Mouse (Mus musculus) c-Kit-positive CD71-positive TER-119-positive erythroid progenitor cells, embryonic 14.5 days (primary cell): ENCODE data around the gene Nt5c3.
A peak's percentile ranks its signal among the peaks of the same experiment; 100 is the strongest.
"Not testable (repeated sequence)": the region's sequence is repeated elsewhere in the genome, so short reads cannot be mapped to it uniquely, and the experiment has no call there.

ENCODE experiments used
- DNase-seq: peaks from one replicate; pipeline ENCODE4 v3.0.0-alpha.2; 2013; ENCODE audit warnings: low spot score

Gene Nt5c3

GRCm38 (mm10) chr6:56904330-56904729 lies 19.4 kb downstream of the Nt5c3 start:
- DNase-seq = no peak

- no peak for DNase-seq
Observed at GRCm38 (mm10) chr6:56903831-56904230, 19.9 kb downstream of the Nt5c3 start.

GRCm38 (mm10) chr6:56902606-56903520 lies 20.9 kb downstream of the Nt5c3 start:
- DNase-seq = peak; percentile 85

- DNase-seq = peak; percentile 71
Observed at GRCm38 (mm10) chr6:56901824-56902386, 21.8 kb downstream of the Nt5c3 start.

GRCm38 (mm10) chr6:56901336-56901735 lies 22.4 kb downstream of the Nt5c3 start:
- DNase-seq = no peak

GRCm38 (mm10) chr6:56899601-56900000 lies 24.1 kb downstream of the Nt5c3 start:
- DNase-seq = no peak

GRCm38 (mm10) chr6:56890762-56891161 lies 33.0 kb downstream of the Nt5c3 start:
- no peak for DNase-seq

GRCm38 (mm10) chr6:56888561-56888960 lies 35.2 kb downstream of the Nt5c3 start:
- DNase-seq = no peak

GRCm38 (mm10) chr6:56879352-56879955 lies 44.3 kb downstream of the Nt5c3 start:
- DNase-seq = no peak

GRCm38 (mm10) chr6:56877985-56878384 lies 45.7 kb downstream of the Nt5c3 start:
- no peak for DNase-seq

GRCm38 (mm10) chr6:56876870-56877269 lies 46.9 kb downstream of the Nt5c3 start:
- no peak for DNase-seq

- no peak for DNase-seq
Observed at GRCm38 (mm10) chr6:56870027-56870426, 53.7 kb downstream of the Nt5c3 start.

GRCm38 (mm10) chr6:56868565-56868964 lies 55.2 kb downstream of the Nt5c3 start:
- DNase-seq = no peak

- DNase-seq = not testable (repeated sequence)
Observed at GRCm38 (mm10) chr6:56866899-56867298, 56.8 kb downstream of the Nt5c3 start.

- no peak for DNase-seq
Observed at GRCm38 (mm10) chr6:56860205-56860848, 63.4 kb downstream of the Nt5c3 start.

- no peak for DNase-seq
Observed at GRCm38 (mm10) chr6:56856748-56857147, 67.0 kb downstream of the Nt5c3 start.

GRCm38 (mm10) chr6:56854803-56855202 lies 68.9 kb downstream of the Nt5c3 start:
- DNase-seq = no peak

- DNase-seq = no peak
Observed at GRCm38 (mm10) chr6:56850315-56850714, 73.4 kb downstream of the Nt5c3 start.

- no peak for DNase-seq
Observed at GRCm38 (mm10) chr6:56848974-56849373, 74.8 kb downstream of the Nt5c3 start.

- no peak for DNase-seq
Observed at GRCm38 (mm10) chr6:56844365-56844764, 79.4 kb downstream of the Nt5c3 start.

GRCm38 (mm10) chr6:56843229-56843628 lies 80.5 kb downstream of the Nt5c3 start:
- no peak for DNase-seq

- no peak for DNase-seq
Observed at GRCm38 (mm10) chr6:56837621-56838020, 86.1 kb downstream of the Nt5c3 start.

GRCm38 (mm10) chr6:56837166-56837565 lies 86.6 kb downstream of the Nt5c3 start:
- DNase-seq = no peak
